11 mouse cellular contexts compared by ENCODE assay signal in genomic region chr2:34783064-34784020, GRCm38 (mm10). TPM values are rescaled to one million over a fixed set of nuclear protein-coding genes. Genes with fewer than 3 reads are reported as not detected.
A peak's percentile ranks its signal among the peaks of the same experiment; 100 is the strongest.
DNase-seq lines count a peak whose midpoint lies in the region; ATAC-seq lines count a peak whose summit lies in the region.
"Had no signal": no experiment of that assay in that cellular context is flagged by ENCODE, and none has a peak within 500 bp of the region (broad histone marks: within the 10 kb centered on the region; RNA-seq: fewer than 3 reads in every experiment).

No protein-coding gene starts in this region.

- H3K4me3 ChIP-seq in heart, embryonic 13.5 days = no peak overlapping the region
- H3K4me3 ChIP-seq: left cerebral cortex, adult 2 months had no signal

- DNase-seq in heart, adult 8-10 months (ENCODE audit: low spot score) = no peak
- peak; percentile 35 for DNase-seq in MN1 (ENCODE audit: low spot score)
- peak; percentile 65 to 80 for DNase-seq in spleen, postnatal 10 days (ENCODE audit: low spot score in 2 of 2)
- DNase-seq in layer of hippocampus, adult 8-10 months (ENCODE audit: low spot score in 2 of 2) = no peak
- no peak for DNase-seq in left cerebral cortex, adult 8-10 months (ENCODE audit: low spot score in 2 of 2)
- no peak for DNase-seq in kidney, adult 18-20 months
- DNase-seq: cerebellum, adult 8-10 months had no signal

- H3K9ac ChIP-seq in heart, embryonic 13.5 days = peak overlapping the region; percentile 52; the same call in 1 of the 2 replicates

- peak; percentile 83 for ATAC-seq in heart, embryonic 13.5 days (ENCODE audit: extremely low read depth, insufficient number of reproducible peaks, low FRiP score, low TSS enrichment)
- ATAC-seq in hematopoietic stem cell, adult 5-6 weeks (replicated peaks in 1 of 2; ENCODE audit: insufficient read depth in 1 of 2, low FRiP score in 2 of 2, low TSS enrichment in 1 of 2, low read depth in 1 of 2, poor library complexity in 2 of 2, severe bottlenecking in 2 of 2) = peak; percentile 18 to 65; a peak in 2 of 4 replicates

- H3K27ac ChIP-seq in heart, embryonic 13.5 days (replicated peaks) = peak overlapping the region; percentile 82
- H3K27ac ChIP-seq: left cerebral cortex, adult 2 months had no signal

- H3K4me1 ChIP-seq in heart, embryonic 13.5 days = peaks cover 15% of the 10 kb centered on the region

- peaks cover 71% of the 10 kb centered on the region for H3K36me3 ChIP-seq in heart, embryonic 13.5 days

- 44% methylated on average over 14 of the region's 14 CpGs for WGBS in heart, embryonic 13.5 days

- H3K9me3 ChIP-seq in heart, embryonic 13.5 days = no peaks in the 10 kb centered on the region

- H3K27me3 ChIP-seq in heart, embryonic 13.5 days (replicated peaks) = no peaks in the 10 kb centered on the region

- H3K4me2 ChIP-seq in heart, embryonic 13.5 days = peak overlapping the region; percentile 45

RNA-seq across cellular contexts. Expression of gene Hspa5, which starts 11.6 kb away (rescaled TPM):
- polyA plus RNA-seq in heart, embryonic 13.5 days (2015; fragmentation: Nextera tagmentation; extraction: Ambion mirVana) = 631 and 745 TPM in 2 replicates
- total RNA-seq in heart, adult 8-10 months (2022) = 100 to 1,000 TPM; 590 to 816 (median 680) TPM
- total RNA-seq in hematopoietic stem cell, adult 5-6 weeks (2017) = 812 and 949 TPM in 2 replicates
- total RNA-seq in layer of hippocampus, adult 8-10 months (2022) = 100 to 1,000 TPM; 196 to 459 (median 340) TPM
- 100 to 1,000 TPM; 180 to 225 (median 222) TPM for total RNA-seq in left cerebral cortex, adult 8-10 months (2022)

RNA-seq across cellular contexts. Expression of gene Rabepk, which starts 16.4 kb away (rescaled TPM):
- polyA plus RNA-seq in heart, embryonic 13.5 days (2015; fragmentation: Nextera tagmentation; extraction: Ambion mirVana) = 22.9 and 27.2 TPM in 2 replicates
- 10 to 100 TPM; 10.2 to 14.5 (median 11.3) TPM for total RNA-seq in heart, adult 8-10 months (2022)
- total RNA-seq in hematopoietic stem cell, adult 5-6 weeks (2017) = 34.9 and 66.2 TPM in 2 replicates
- total RNA-seq in layer of hippocampus, adult 8-10 months (2022) = 10 to 100 TPM; 36.7 to 46.4 (median 37.5) TPM
- total RNA-seq in left cerebral cortex, adult 8-10 months (2022) = 10 to 100 TPM; 31.8 to 36.6 (median 32.6) TPM

RNA-seq across cellular contexts. Expression of gene Gapvd1, which starts 28.3 kb away (rescaled TPM):
- 55.6 and 59.5 TPM in 2 replicates for polyA plus RNA-seq in heart, embryonic 13.5 days (2015; fragmentation: Nextera tagmentation; extraction: Ambion mirVana)
- total RNA-seq in heart, adult 8-10 months (2022) = 10 to 100 TPM; 35.0 to 38.9 (median 37.2) TPM
- total RNA-seq in hematopoietic stem cell, adult 5-6 weeks (2017) = 101 and 110 TPM in 2 replicates
- total RNA-seq in layer of hippocampus, adult 8-10 months (2022) = 100 to 1,000 TPM in 2 of 4 experiments, 10 to 100 TPM in 2; 84.9 to 115 (median 99.1) TPM
- total RNA-seq in left cerebral cortex, adult 8-10 months (2022) = 10 to 100 TPM; 92.9 to 97.7 (median 96.1) TPM

RNA-seq across cellular contexts. Expression of gene Fbxw2, which starts 42.8 kb away (rescaled TPM):
- 55.0 and 66.1 TPM in 2 replicates for polyA plus RNA-seq in heart, embryonic 13.5 days (2015; fragmentation: Nextera tagmentation; extraction: Ambion mirVana)
- total RNA-seq in heart, adult 8-10 months (2022) = 10 to 100 TPM; 41.3 to 48.6 (median 45.1) TPM
- total RNA-seq in hematopoietic stem cell, adult 5-6 weeks (2017) = 76.7 and 81.1 TPM in 2 replicates
- 10 to 100 TPM; 72.9 to 81.7 (median 77.2) TPM for total RNA-seq in layer of hippocampus, adult 8-10 months (2022)
- 10 to 100 TPM; 84.5 to 99.0 (median 96.9) TPM for total RNA-seq in left cerebral cortex, adult 8-10 months (2022)

RNA-seq across cellular contexts. Expression of gene Gm34653, which starts 49.5 kb away (rescaled TPM):
- polyA plus RNA-seq in heart, embryonic 13.5 days (2015; fragmentation: Nextera tagmentation; extraction: Ambion mirVana) = not detected in 2 replicates
- not detected for total RNA-seq in heart, adult 8-10 months (2022)
- not detected in 2 replicates for total RNA-seq in hematopoietic stem cell, adult 5-6 weeks (2017)
- not detected for total RNA-seq in layer of hippocampus, adult 8-10 months (2022)
- not detected for total RNA-seq in left cerebral cortex, adult 8-10 months (2022)
- polyA plus RNA-seq: kidney, embryonic 16.5 days had no signal

Comparison
In these comparisons a context has a peak if more than half of its experiments do, and no peak if none do; other contexts are left out.
1. DNase-seq: peak in MN1 (single experiment) and spleen, postnatal 10 days (2 of 2); none in heart, adult 8-10 months (single experiment), layer of hippocampus, adult 8-10 months (0 of 2), left cerebral cortex, adult 8-10 months (0 of 2) and kidney, adult 18-20 months (single experiment).